Mouse (Mus musculus) liver, embryonic 15.5 days (tissue): Measurements from ENCODE around the gene Hdac11. TPM values are rescaled to one million over a fixed set of nuclear protein-coding genes. Genes with fewer than 3 reads are reported as not detected.
A peak's percentile ranks its signal among the peaks of the same experiment; 100 is the strongest.

Experiments used
- ATAC-seq: fragments of 200-750 bp; cut with Nextera tagmentation; 2 replicates; pipeline ENCODE4 v1.8.0; 2017; ENCODE audit warnings: moderate number of reproducible peaks, mild to moderate bottlenecking, moderate library complexity; ENCODE audit not compliant: insufficient read depth
- H3K27ac ChIP-seq: fragments of 300-500 bp; sonication (generic); replicated peaks from 2 replicates; pipeline ENCODE4 v1.5.1; 2015; ENCODE audit warnings: mild to moderate bottlenecking, inconsistent platforms
- H3K27me3 ChIP-seq: fragments of 300-500 bp; sonication (generic); 2 replicates; pipeline ENCODE4 v1.6.1; 2015; ENCODE audit warnings: mild to moderate bottlenecking, inconsistent platforms
- H3K36me3 ChIP-seq: fragments of 300-500 bp; sonication (generic); replicated peaks from 2 replicates; pipeline ENCODE4 v1.6.1; 2015; ENCODE audit warnings: moderate library complexity, mild to moderate bottlenecking, inconsistent platforms
- H3K4me1 ChIP-seq: fragments of 300-500 bp; sonication (generic); replicated peaks from 2 replicates; pipeline ENCODE4 v1.6.1; 2015; ENCODE audit warnings: inconsistent platforms
- H3K4me2 ChIP-seq: fragments of 300-500 bp; sonication (generic); 2 replicates; pipeline ENCODE4 v1.6.1; 2015; ENCODE audit warnings: moderate library complexity, mild to moderate bottlenecking, inconsistent platforms
- H3K4me3 ChIP-seq: fragments of 300-500 bp; sonication (generic); replicated peaks from 2 replicates; pipeline ENCODE4 v1.5.1; 2015; ENCODE audit warnings: mild to moderate bottlenecking, inconsistent platforms
- H3K9ac ChIP-seq: fragments of 300-500 bp; sonication (generic); 2 replicates; pipeline ENCODE4 v1.6.1; 2015; ENCODE audit warnings: moderate library complexity, mild to moderate bottlenecking, inconsistent platforms
- H3K9me3 ChIP-seq: fragments of 300-500 bp; sonication (generic); replicated peaks from 2 replicates; pipeline ENCODE4 v1.6.1; 2016; ENCODE audit warnings: inconsistent platforms
- WGBS: fragments of 180-500 bp; shearing (Covaris S2); methylation state at CpG from one replicate; pipeline ENCODE4 v1.1.7; 2015; ENCODE audit warnings: mixed read lengths; ENCODE audit not compliant: insufficient replicate concordance; 5-methylcytosine and 5-hydroxymethylcytosine counted together
- polyA plus RNA-seq: library from polyadenylated mRNA; unstranded; fragments of >200 nt; fragmentation: Nextera tagmentation; extraction: Ambion mirVana; gene quantifications from 2 replicates; pipeline ENCODE4 v1.2.1, GENCODE M21; 2015

The Hdac11 gene
- polyA plus RNA-seq, 1 experiment from 2014 or later: 5.9 TPM

DNA sequence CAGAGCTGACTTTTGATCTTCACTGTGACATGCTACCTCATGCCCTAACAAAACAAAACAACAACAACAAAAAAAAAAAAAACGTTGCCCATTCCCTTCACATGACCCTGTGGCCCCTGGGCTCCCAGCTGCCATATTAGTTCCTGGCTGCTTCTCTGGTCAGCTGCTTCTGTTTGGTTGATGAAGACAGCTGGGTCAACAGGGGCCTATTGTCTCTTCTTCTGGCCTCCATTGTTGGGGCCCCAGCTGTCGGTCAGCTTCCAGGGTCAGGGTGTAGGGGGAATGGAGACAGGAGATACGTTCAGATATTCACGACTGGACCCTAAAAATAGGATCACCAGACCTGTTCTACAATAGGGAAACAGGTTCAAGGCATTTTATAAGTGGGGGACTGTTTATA lies 403 bp upstream of the Hdac11 start:
- ATAC-seq: no peak
- Histone ChIP-seq H3K4me3 (peak overlapping the region; percentile 17), H3K4me1 (peaks cover 97% of the 10 kb centered on the region), H3K9ac (peak overlapping the region; percentile 36), H3K36me3 (0 out of 2 replicates have a peak, but pooled peaks cover 5% of the 10 kb centered on the region), H3K27ac (peak overlapping the region; percentile 77), H3K4me2 (peak overlapping the region; percentile 91), H3K27me3 (peaks cover 22% of the 10 kb centered on the region), H3K9me3 (no peaks in the 10 kb centered on the region)
- 18% methylated on average over 4 of the region's 4 CpGs for WGBS

DNA sequence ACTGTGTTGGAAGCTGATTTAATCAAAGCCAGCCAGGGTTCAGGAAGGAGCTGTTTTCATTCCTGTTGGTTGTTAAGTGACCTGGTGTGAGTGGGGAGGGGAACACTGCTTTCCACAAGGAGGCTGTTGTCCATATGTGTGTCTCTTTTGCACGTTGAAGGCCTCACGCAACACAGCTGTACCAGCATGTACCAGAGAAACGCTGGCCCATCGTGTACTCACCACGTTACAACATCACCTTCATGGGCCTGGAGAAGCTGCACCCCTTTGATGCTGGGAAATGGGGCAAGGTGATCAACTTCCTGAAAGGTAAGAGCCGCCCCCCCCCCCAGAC lies 739 bp downstream of the Hdac11 start:
- 57% methylated on average over 6 of the region's 6 CpGs for WGBS
- Histone ChIP-seq H3K27ac (peak overlapping the region; percentile 98), H3K4me3 (peak overlapping the region; percentile 70), H3K4me2 (peak overlapping the region; percentile 91), H3K27me3 (peaks cover 17% of the 10 kb centered on the region), H3K9ac (peak overlapping the region; percentile 76), H3K36me3 (0 out of 2 replicates have a peak, but pooled peaks cover 5% of the 10 kb centered on the region), H3K4me1 (peaks cover 97% of the 10 kb centered on the region), H3K9me3 (no peaks in the 10 kb centered on the region)
- ATAC-seq: no peak

GRCm38 (mm10) chr6:91159047-91159446 lies 2.6 kb downstream of the Hdac11 start:
- Histone ChIP-seq H3K9ac (peak overlapping the region; percentile 68), H3K4me2 (peak overlapping the region; percentile 91), H3K27ac (peak overlapping the region; percentile 98), H3K36me3 (0 out of 2 replicates have a peak, but pooled peaks cover 5% of the 10 kb centered on the region), H3K4me1 (peaks cover 98% of the 10 kb centered on the region), H3K9me3 (no peaks in the 10 kb centered on the region), H3K27me3 (peaks cover under 1% of the 10 kb centered on the region; the same call in 1 of the 2 replicates), H3K4me3 (peak overlapping the region; percentile 70)
- 51% methylated on average over 9 of the region's 9 CpGs for WGBS
- ATAC-seq: peak; percentile 8; the same call in 1 of the 2 replicates

DNA sequence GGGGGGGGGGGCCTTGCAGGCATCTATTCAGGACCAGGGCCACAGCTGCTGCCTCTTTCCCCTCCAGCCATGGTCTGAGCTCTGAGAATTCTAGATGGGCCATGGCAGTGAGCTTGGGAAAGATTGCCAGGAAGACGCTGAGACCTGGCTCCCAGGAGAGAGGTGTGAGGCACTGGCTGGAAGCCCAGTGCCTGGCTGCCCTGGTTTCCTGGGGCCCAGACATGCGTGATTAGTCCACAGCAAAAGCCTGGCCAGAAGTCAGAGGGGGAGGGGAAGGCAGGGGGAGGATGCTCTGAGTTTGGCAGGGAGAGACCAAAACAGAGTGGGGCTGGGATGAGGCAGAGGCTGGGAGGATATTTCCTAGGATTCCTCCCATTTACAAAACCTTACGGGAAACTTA lies 3.9 kb downstream of the Hdac11 start:
- 70% methylated on average over 3 of the region's 3 CpGs for WGBS
- Histone ChIP-seq H3K4me1 (peaks cover 98% of the 10 kb centered on the region), H3K27me3 (no peaks in the 10 kb centered on the region), H3K9ac (peak overlapping the region; percentile 45), H3K36me3 (0 out of 2 replicates have a peak, but pooled peaks cover 5% of the 10 kb centered on the region), H3K4me3 (no peak overlapping the region), H3K27ac (peak overlapping the region; percentile 98), H3K9me3 (no peaks in the 10 kb centered on the region), H3K4me2 (peak overlapping the region; percentile 91)
- no peak for ATAC-seq

- Histone ChIP-seq H3K36me3 (0 out of 2 replicates have a peak, but pooled peaks cover 9% of the 10 kb centered on the region), H3K9me3 (no peaks in the 10 kb centered on the region), H3K27ac (peak overlapping the region; percentile 98), H3K9ac (no peak overlapping the region), H3K4me1 (peaks cover 98% of the 10 kb centered on the region), H3K4me3 (no peak overlapping the region), H3K27me3 (no peaks in the 10 kb centered on the region), H3K4me2 (no peak overlapping the region)
- ATAC-seq: no peak
- WGBS: 56% methylated on average over 2 of the region's 2 CpGs
Observed at GRCm38 (mm10) chr6:91160976-91161375, 4.5 kb downstream of the Hdac11 start.

GRCm38 (mm10) chr6:91161506-91162235 lies 5.2 kb downstream of the Hdac11 start:
- Histone ChIP-seq H3K27me3 (no peaks in the 10 kb centered on the region), H3K4me2 (peak overlapping the region; percentile 68; the same call in 1 of the 2 replicates), H3K4me3 (no peak overlapping the region), H3K9ac (peak overlapping the region; percentile 25; the same call in 1 of the 2 replicates), H3K9me3 (no peaks in the 10 kb centered on the region), H3K4me1 (peaks cover 98% of the 10 kb centered on the region), H3K36me3 (0 out of 2 replicates have a peak, but pooled peaks cover 15% of the 10 kb centered on the region), H3K27ac (peak overlapping the region; percentile 98)
- WGBS: 72% methylated on average over 6 of the region's 6 CpGs
- no peak for ATAC-seq

DNA sequence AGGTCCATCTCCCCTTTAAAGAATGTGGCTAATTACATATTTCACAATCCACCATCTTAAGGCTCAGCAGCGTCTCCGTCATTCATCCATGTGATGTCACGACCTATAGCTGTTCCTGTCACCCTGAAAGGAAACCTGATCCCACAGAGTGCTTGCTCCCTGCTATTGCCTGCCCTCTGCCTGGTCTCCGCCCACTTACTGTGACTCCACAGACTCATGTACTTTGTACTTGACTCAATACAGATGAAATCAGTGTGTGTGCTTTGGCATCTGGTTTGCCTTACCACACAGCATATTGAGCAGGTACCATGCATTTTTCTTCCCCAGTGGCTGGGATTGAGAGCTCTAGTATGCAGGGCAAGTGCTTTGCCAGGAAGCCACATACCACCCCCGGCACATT lies 5.8 kb downstream of the Hdac11 start:
- H3K4me3 ChIP-seq: no peak overlapping the region
- peak overlapping the region; percentile 68 for H3K4me2 ChIP-seq
- WGBS: 81% methylated on average over 5 of the region's 5 CpGs
- no peak for ATAC-seq
- no peaks in the 10 kb centered on the region for H3K9me3 ChIP-seq
- 0 out of 2 replicates have a peak, but pooled peaks cover 15% of the 10 kb centered on the region for H3K36me3 ChIP-seq
- H3K27me3 ChIP-seq: no peaks in the 10 kb centered on the region
- H3K27ac ChIP-seq: peak overlapping the region; percentile 98
- peak overlapping the region; percentile 56 for H3K9ac ChIP-seq
- H3K4me1 ChIP-seq: peaks cover 94% of the 10 kb centered on the region

DNA sequence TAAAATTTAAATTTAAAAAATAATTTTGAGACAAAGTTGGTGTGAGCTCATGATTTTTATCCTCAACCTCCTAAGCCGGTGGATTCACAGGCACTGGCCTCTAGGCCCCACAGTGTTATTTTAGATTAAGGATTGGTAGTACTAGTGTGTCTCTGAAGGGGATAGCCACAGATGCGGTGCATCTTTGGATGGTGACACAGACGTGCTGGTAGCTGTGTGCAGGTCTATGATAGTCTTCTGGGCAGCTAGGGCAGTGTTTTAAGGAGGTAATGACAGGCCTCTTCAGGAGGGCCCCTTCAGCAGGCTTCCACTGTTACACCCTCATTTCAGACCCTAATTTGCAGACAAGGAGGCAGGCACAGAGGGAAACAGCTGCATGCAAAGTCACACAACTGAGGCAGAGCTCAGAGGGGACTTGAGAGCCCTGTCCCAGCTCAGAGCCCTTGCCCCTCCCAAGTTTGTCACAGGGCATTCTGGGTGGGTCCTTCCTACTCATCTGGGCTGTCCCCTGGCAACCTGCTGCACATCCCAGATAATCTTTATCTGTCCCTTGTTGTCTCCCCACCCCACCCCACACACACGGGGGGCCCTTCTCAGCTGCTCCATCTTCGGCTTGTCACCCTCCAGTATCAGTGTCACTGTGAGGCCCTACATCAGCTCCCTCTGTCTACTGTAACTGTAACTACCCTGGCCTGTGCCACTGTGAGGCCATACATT lies 6.9 kb downstream of the Hdac11 start:
- Histone ChIP-seq H3K9ac (peak overlapping the region; percentile 56), H3K27me3 (no peaks in the 10 kb centered on the region), H3K9me3 (no peaks in the 10 kb centered on the region), H3K27ac (peak overlapping the region; percentile 98), H3K4me3 (peak overlapping the region; percentile 26), H3K36me3 (0 out of 2 replicates have a peak, but pooled peaks cover 11% of the 10 kb centered on the region), H3K4me2 (peak overlapping the region; percentile 68), H3K4me1 (peaks cover 87% of the 10 kb centered on the region)
- ATAC-seq: peak; percentile 94
- WGBS: 13% methylated on average over 5 of the region's 5 CpGs

DNA sequence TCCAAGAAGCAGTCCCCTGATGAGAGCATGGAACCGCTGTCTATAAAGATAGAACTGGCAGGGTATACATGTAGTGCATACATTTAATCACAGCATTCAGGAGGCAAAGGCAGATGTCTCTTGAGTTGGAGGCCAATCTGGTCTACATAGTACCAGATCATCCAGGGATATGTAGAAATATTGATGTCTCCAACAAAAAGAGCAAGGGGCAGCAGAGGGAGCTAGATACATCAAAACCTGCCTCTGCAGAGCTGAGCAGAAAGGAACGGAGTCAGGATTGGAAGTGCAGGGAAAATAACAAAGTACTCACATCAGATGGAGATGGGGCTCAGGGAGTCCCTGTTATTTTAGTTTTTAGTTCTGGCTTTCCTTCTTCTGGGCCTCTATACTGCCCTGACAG lies 8.1 kb downstream of the Hdac11 start:
- 77% methylated on average over 2 of the region's 2 CpGs for WGBS
- peak overlapping the region; percentile 46 for H3K9ac ChIP-seq
- H3K36me3 ChIP-seq: 0 out of 2 replicates have a peak, but pooled peaks cover 19% of the 10 kb centered on the region
- peak overlapping the region; percentile 98 for H3K27ac ChIP-seq
- H3K4me3 ChIP-seq: no peak overlapping the region
- H3K4me1 ChIP-seq: peaks cover 75% of the 10 kb centered on the region
- H3K4me2 ChIP-seq: no peak overlapping the region
- H3K27me3 ChIP-seq: no peaks in the 10 kb centered on the region
- ATAC-seq: no peak
- no peaks in the 10 kb centered on the region for H3K9me3 ChIP-seq

DNA sequence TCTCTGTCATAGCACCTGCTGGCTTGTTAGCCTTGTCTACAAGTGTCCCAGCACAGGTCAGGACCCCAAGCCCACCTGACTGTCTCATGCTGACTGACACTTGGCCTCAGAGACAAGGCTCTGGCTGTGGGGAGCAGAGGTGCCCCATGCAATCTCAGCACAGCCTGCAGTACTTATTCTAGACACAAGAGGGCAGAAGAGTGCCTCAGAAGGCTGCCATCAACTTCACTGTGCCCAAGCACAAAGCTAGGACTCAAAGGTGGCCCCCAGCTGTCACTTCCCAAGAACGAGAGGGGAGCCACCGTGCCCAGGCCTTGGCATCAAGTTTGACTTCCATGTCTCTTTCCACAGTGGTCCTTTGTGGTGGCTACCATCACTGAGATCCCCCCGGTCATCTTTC lies 8.7 kb downstream of the Hdac11 start:
- no peak overlapping the region for H3K4me2 ChIP-seq
- no peaks in the 10 kb centered on the region for H3K27me3 ChIP-seq
- 0 out of 2 replicates have a peak, but pooled peaks cover 22% of the 10 kb centered on the region for H3K36me3 ChIP-seq
- peak overlapping the region; percentile 98 for H3K27ac ChIP-seq
- WGBS: 30% methylated on average over 3 of the region's 3 CpGs
- ATAC-seq: no peak
- peak overlapping the region; percentile 46; the same call in 1 of the 2 replicates for H3K9ac ChIP-seq
- no peaks in the 10 kb centered on the region for H3K9me3 ChIP-seq
- H3K4me1 ChIP-seq: peaks cover 69% of the 10 kb centered on the region
- H3K4me3 ChIP-seq: no peak overlapping the region

DNA sequence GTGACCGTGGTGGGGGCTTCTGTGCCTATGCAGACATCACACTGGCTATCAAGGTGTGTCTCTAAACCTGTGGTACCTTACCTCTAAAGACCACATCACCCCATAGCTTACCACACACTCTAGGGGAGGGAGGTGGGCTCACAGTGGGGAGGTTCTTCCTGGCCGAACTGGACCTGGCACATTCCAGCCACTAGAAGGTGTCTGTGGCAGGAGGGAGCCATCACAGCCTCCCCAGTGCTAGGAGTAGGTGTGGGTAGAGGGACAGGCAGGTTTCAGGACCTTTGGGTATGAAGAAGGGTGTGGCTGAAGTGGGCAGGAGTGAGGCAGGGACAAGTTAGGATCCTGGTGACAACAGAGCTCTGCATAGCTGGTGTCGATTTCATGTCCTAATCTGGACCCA lies 11.4 kb downstream of the Hdac11 start:
- WGBS: 50% methylated on average over 3 of the region's 3 CpGs

More for the DNA sequence above, 11.4 kb downstream of the Hdac11 start:
- no peak overlapping the region for H3K9ac ChIP-seq
- no peaks in the 10 kb centered on the region for H3K9me3 ChIP-seq
- ATAC-seq: no peak
- no peak overlapping the region for H3K4me3 ChIP-seq
- H3K27ac ChIP-seq: no peak overlapping the region
- H3K36me3 ChIP-seq: peaks cover 39% of the 10 kb centered on the region; the same call in 1 of the 2 replicates
- H3K27me3 ChIP-seq: no peaks in the 10 kb centered on the region
- H3K4me2 ChIP-seq: no peak overlapping the region
- H3K4me1 ChIP-seq: peaks cover 42% of the 10 kb centered on the region
